Mouse (Mus musculus): ENCODE results near the gene Rnf17. TPM values are rescaled to one million over a fixed set of nuclear protein-coding genes. Genes with fewer than 3 reads are reported as not detected.
A peak's percentile ranks its signal among the peaks of the same experiment; 100 is the strongest.

The Rnf17 gene
- polyA plus RNA-seq, 1 experiment from 2014 or later, result 1.5 TPM

DNA sequence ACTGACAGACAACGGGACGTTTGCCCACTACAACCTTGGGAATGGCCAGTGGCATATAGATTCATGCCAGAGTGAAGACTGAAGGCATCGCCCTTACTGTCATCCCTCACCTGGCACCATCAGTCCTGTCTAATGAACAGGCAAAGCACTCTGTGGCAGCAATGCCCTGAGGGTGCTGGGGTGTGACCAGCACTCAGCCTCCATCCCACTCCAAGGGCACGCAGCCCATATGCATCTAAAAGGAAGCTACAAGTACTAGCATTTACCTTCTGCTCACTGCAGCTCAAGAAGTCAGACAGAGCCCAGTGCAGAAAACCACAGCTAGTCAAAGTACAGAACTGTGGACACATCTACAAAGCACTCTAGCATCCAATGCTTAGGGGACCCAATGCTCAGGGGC is 143.1 kb downstream of the Rnf17 start:
- no peak for DNase-seq (ENCODE audit: low spot score)
- Histone ChIP-seq H3K4me3 (ENCODE audit: low read depth, low read length) (no peak overlapping the region), H3K4me2 (ENCODE audit: low read length) (no peak overlapping the region), H3K36me3 (ENCODE audit: control insufficient read depth, insufficient read depth, low read length) (peaks cover 25% of the 10 kb centered on the region), H3K9me3 (replicated peaks; ENCODE audit: control insufficient read depth, low read length) (no peaks in the 10 kb centered on the region), H3K27me3 (replicated peaks; ENCODE audit: control insufficient read depth, insufficient read depth, low read length) (no peaks in the 10 kb centered on the region), H3K4me1 (ENCODE audit: control insufficient read depth, insufficient read depth, low read length) (no peaks in the 10 kb centered on the region), H3K9ac (ENCODE audit: low read length) (no peak overlapping the region), H3K27ac (ENCODE audit: low read depth, low read length) (no peak overlapping the region)
- 91% methylated on average over 4 of the region's 4 CpGs for WGBS
- no peak for ATAC-seq

GRCm38 (mm10) chr14:56550960-56551359 is 148.6 kb downstream of the Rnf17 start:
- ATAC-seq, result no peak
- DNase-seq (ENCODE audit: low spot score), result no peak
- Histone ChIP-seq H3K36me3 (ENCODE audit: control insufficient read depth, insufficient read depth, low read length) (peaks cover 61% of the 10 kb centered on the region), H3K4me3 (ENCODE audit: low read depth, low read length) (no peak overlapping the region), H3K9me3 (replicated peaks; ENCODE audit: control insufficient read depth, low read length) (no peaks in the 10 kb centered on the region), H3K4me2 (ENCODE audit: low read length) (no peak overlapping the region), H3K4me1 (ENCODE audit: control insufficient read depth, insufficient read depth, low read length) (no peaks in the 10 kb centered on the region), H3K27me3 (replicated peaks; ENCODE audit: control insufficient read depth, insufficient read depth, low read length) (no peaks in the 10 kb centered on the region), H3K9ac (ENCODE audit: low read length) (no peak overlapping the region), H3K27ac (ENCODE audit: low read depth, low read length) (no peak overlapping the region)
- WGBS, result 91% methylated on average over 4 of the region's 4 CpGs

DNA sequence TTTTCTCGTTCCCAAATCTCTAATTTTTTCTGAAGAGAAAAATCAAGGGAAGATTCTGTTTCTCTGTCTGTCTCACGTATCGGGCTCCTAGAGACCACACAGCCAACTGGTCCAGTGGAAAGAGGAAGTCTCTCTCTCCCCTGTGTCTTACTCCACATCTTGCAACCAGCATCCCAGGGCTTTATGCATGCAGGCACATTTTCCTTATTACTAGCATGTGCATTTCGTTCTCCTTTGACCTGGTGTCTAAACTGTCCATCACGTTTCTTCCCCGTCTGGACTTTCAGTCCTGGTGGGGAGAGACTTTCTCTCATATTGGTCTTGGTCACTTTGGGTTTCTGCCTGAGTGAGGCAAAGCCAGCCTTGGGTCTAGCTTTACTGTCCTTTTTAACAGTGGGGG is 150.5 kb downstream of the Rnf17 start:
- Histone ChIP-seq H3K9me3 (replicated peaks; ENCODE audit: control insufficient read depth, low read length) (no peaks in the 10 kb centered on the region), H3K27me3 (replicated peaks; ENCODE audit: control insufficient read depth, insufficient read depth, low read length) (no peaks in the 10 kb centered on the region), H3K9ac (ENCODE audit: low read length) (no peak overlapping the region), H3K4me2 (ENCODE audit: low read length) (no peak overlapping the region), H3K4me3 (ENCODE audit: low read depth, low read length) (no peak overlapping the region), H3K36me3 (ENCODE audit: control insufficient read depth, insufficient read depth, low read length) (peaks cover 70% of the 10 kb centered on the region), H3K27ac (ENCODE audit: low read depth, low read length) (no peak overlapping the region), H3K4me1 (ENCODE audit: control insufficient read depth, insufficient read depth, low read length) (no peaks in the 10 kb centered on the region)
- 92% methylated on average over 6 of the region's 6 CpGs for WGBS
- DNase-seq (ENCODE audit: low spot score), result no peak
- no peak for ATAC-seq

GRCm38 (mm10) chr14:56553331-56553730 is 150.9 kb downstream of the Rnf17 start:
- DNase-seq (ENCODE audit: low spot score) (no peak), ATAC-seq (no peak)
- WGBS, result 93% methylated on average over 7 of the region's 7 CpGs
- H3K27me3 ChIP-seq (replicated peaks; ENCODE audit: control insufficient read depth, insufficient read depth, low read length), result no peaks in the 10 kb centered on the region
- H3K27ac ChIP-seq (ENCODE audit: low read depth, low read length), result no peak overlapping the region
- no peaks in the 10 kb centered on the region for H3K4me1 ChIP-seq (ENCODE audit: control insufficient read depth, insufficient read depth, low read length)
- H3K9me3 ChIP-seq (replicated peaks; ENCODE audit: control insufficient read depth, low read length), result no peaks in the 10 kb centered on the region
- H3K4me3 ChIP-seq (ENCODE audit: low read depth, low read length), result no peak overlapping the region
- no peak overlapping the region for H3K4me2 ChIP-seq (ENCODE audit: low read length)
- H3K36me3 ChIP-seq (ENCODE audit: control insufficient read depth, insufficient read depth, low read length), result peaks cover 75% of the 10 kb centered on the region
- no peak overlapping the region for H3K9ac ChIP-seq (ENCODE audit: low read length)

DNA sequence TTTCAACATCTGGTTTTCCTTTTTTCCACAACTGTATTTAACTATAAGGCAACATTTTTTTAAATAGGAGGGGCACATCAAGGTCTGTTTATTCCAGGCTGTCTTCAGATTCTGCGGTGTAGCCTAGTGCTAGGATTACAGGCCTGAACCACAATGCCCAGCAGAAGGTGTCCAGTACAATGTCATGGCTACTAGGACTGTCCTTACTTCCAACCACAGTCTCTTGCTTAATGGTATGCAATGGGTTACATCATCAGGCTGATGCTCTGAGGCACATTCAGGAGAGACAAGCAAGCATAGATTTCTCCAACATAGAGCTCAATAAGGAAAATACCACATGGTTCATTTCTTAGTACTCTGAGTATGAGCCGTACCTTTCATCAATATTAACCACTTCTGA is 152.3 kb downstream of the Rnf17 start:
- H3K9ac ChIP-seq (ENCODE audit: low read length), result no peak overlapping the region
- ATAC-seq (no peak), DNase-seq (ENCODE audit: low spot score) (no peak)
- H3K36me3 ChIP-seq (ENCODE audit: control insufficient read depth, insufficient read depth, low read length), result peaks cover 68% of the 10 kb centered on the region
- no peak overlapping the region for H3K4me3 ChIP-seq (ENCODE audit: low read depth, low read length)
- no peak overlapping the region for H3K4me2 ChIP-seq (ENCODE audit: low read length)
- H3K9me3 ChIP-seq (replicated peaks; ENCODE audit: control insufficient read depth, low read length), result no peaks in the 10 kb centered on the region
- WGBS, result 95% methylated on average over 2 of the region's 2 CpGs
- H3K4me1 ChIP-seq (ENCODE audit: control insufficient read depth, insufficient read depth, low read length), result no peaks in the 10 kb centered on the region
- H3K27ac ChIP-seq (ENCODE audit: low read depth, low read length), result no peak overlapping the region
- H3K27me3 ChIP-seq (replicated peaks; ENCODE audit: control insufficient read depth, insufficient read depth, low read length), result no peaks in the 10 kb centered on the region

DNA sequence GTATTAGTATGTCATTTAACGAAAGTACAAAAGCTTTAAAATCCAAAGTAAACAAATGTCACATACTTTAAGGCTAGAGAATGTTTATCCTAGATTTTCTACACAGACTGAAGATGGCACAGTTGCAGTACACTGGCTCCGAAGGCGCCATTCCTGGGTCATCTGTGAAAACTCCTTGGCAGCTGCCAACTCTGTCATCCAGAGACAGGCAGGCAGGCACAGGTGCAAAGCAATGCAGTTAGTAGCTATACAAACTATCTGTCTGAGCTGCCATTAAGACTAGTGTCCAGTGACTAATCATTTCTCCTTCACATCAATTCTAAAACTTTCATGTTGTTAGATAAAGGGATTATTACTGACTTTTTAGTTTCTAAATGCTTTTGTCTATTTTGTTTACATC is 156.8 kb downstream of the Rnf17 start:
- ATAC-seq (no peak), DNase-seq (ENCODE audit: low spot score) (no peak)
- WGBS, result 98% methylated on average over 3 of the region's 3 CpGs
- H3K4me2 ChIP-seq (ENCODE audit: low read length), result no peak overlapping the region
- peaks cover 47% of the 10 kb centered on the region for H3K36me3 ChIP-seq (ENCODE audit: control insufficient read depth, insufficient read depth, low read length)
- no peaks in the 10 kb centered on the region for H3K9me3 ChIP-seq (replicated peaks; ENCODE audit: control insufficient read depth, low read length)
- no peaks in the 10 kb centered on the region for H3K4me1 ChIP-seq (ENCODE audit: control insufficient read depth, insufficient read depth, low read length)
- H3K9ac ChIP-seq (ENCODE audit: low read length), result no peak overlapping the region
- no peaks in the 10 kb centered on the region for H3K27me3 ChIP-seq (replicated peaks; ENCODE audit: control insufficient read depth, insufficient read depth, low read length)
- H3K27ac ChIP-seq (ENCODE audit: low read depth, low read length), result no peak overlapping the region
- H3K4me3 ChIP-seq (ENCODE audit: low read depth, low read length), result no peak overlapping the region

DNA sequence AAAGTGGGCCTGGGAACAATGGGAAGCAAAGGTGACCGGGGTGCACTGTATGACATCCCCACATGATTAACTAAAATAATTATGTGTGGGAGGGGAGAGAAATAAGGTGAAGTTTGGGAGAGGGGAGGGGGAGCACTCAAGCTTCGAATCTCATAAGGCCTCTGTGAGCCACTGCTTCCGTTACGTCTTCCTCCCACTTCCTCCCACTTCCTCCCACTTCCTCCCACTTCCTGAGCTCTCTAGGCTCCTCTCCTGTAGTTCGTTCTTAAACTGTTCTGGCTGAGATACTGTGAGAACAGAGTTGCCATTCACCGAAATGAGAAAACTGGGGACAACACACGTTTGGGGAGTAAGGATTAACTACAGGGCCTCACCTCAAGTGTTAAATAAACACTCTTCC is 165.1 kb downstream of the Rnf17 start:
- no peak overlapping the region for H3K9ac ChIP-seq (ENCODE audit: low read length)
- DNase-seq (ENCODE audit: low spot score) (no peak), ATAC-seq (no peak)
- H3K9me3 ChIP-seq (replicated peaks; ENCODE audit: control insufficient read depth, low read length), result no peaks in the 10 kb centered on the region
- H3K27me3 ChIP-seq (replicated peaks; ENCODE audit: control insufficient read depth, insufficient read depth, low read length), result no peaks in the 10 kb centered on the region
- H3K4me2 ChIP-seq (ENCODE audit: low read length), result no peak overlapping the region
- no peak overlapping the region for H3K27ac ChIP-seq (ENCODE audit: low read depth, low read length)
- peaks cover 22% of the 10 kb centered on the region for H3K36me3 ChIP-seq (ENCODE audit: control insufficient read depth, insufficient read depth, low read length)
- peaks cover 1% of the 10 kb centered on the region; the same call in 1 of the 2 replicates for H3K4me1 ChIP-seq (ENCODE audit: control insufficient read depth, insufficient read depth, low read length)
- WGBS, result 87% methylated on average over 7 of the region's 7 CpGs
- no peak overlapping the region for H3K4me3 ChIP-seq (ENCODE audit: low read depth, low read length)

GRCm38 (mm10) chr14:56569041-56569440 is 166.7 kb downstream of the Rnf17 start:
- no peak overlapping the region for H3K4me3 ChIP-seq (ENCODE audit: low read depth, low read length)
- peaks cover 10% of the 10 kb centered on the region for H3K36me3 ChIP-seq (ENCODE audit: control insufficient read depth, insufficient read depth, low read length)
- ATAC-seq (no peak), DNase-seq (ENCODE audit: low spot score) (no peak)
- H3K27me3 ChIP-seq (replicated peaks; ENCODE audit: control insufficient read depth, insufficient read depth, low read length), result no peaks in the 10 kb centered on the region
- H3K9ac ChIP-seq (ENCODE audit: low read length), result no peak overlapping the region
- H3K27ac ChIP-seq (ENCODE audit: low read depth, low read length), result no peak overlapping the region
- WGBS, result 89% methylated on average over 4 of the region's 4 CpGs
- peaks cover 2% of the 10 kb centered on the region; the same call in 1 of the 2 replicates for H3K4me1 ChIP-seq (ENCODE audit: control insufficient read depth, insufficient read depth, low read length)
- no peak overlapping the region for H3K4me2 ChIP-seq (ENCODE audit: low read length)
- H3K9me3 ChIP-seq (replicated peaks; ENCODE audit: control insufficient read depth, low read length), result no peaks in the 10 kb centered on the region

DNA sequence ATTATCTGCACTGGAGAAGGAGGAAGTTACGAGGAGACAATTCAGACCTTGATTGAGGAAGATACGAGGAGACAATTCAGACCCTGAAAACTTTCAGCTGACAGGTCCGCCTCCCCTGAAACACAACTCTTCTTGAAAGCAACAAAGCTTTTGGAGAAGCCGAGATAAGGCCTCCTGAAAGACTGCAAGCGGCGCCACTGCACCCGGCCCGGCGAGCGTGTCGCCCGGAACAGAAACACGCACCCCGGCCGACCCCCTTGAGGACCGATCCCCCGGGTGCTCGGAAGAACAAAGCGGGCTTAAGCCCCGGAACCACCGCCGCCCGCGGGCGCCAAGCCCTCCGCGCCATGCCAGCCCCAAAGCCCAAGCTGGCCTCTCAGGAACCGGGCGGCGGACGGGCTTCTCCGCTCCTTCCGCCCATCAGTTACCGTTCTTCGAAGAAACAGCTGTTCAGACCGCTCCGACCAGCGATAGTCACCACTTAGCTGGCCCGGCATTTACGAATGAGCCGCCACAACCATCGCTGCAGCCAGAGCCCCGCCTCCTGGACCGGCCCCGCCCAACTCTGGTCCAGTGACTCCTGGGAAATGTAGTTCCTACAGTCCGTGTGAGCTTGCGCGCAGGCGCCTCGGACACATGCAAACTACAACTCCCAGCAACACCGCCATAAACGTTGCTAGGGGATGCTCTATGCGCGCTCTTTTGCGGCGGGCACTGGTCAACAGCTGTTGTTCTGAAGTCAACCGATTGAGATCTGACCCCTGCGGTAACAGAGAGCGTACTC is 169.1 kb downstream of the Rnf17 start:
- H3K27me3 ChIP-seq (replicated peaks; ENCODE audit: control insufficient read depth, insufficient read depth, low read length), result no peaks in the 10 kb centered on the region; the same call in 1 of the 2 replicates
- H3K36me3 ChIP-seq (ENCODE audit: control insufficient read depth, insufficient read depth, low read length), result 0 out of 2 replicates have a peak, but pooled peaks cover 2% of the 10 kb centered on the region
- peak overlapping the region; percentile 79; the same call in 1 of the 2 replicates for H3K27ac ChIP-seq (ENCODE audit: low read depth, low read length)
- ATAC-seq (peak; percentile 100), DNase-seq (ENCODE audit: low spot score) (peak; percentile 98)
- WGBS, result under 1% methylated on average over 59 of the region's 59 CpGs
- peak overlapping the region; percentile 78 for H3K9ac ChIP-seq (ENCODE audit: low read length)
- H3K9me3 ChIP-seq (replicated peaks; ENCODE audit: control insufficient read depth, low read length), result no peaks in the 10 kb centered on the region
- peaks cover 2% of the 10 kb centered on the region; the same call in 1 of the 2 replicates for H3K4me1 ChIP-seq (ENCODE audit: control insufficient read depth, insufficient read depth, low read length)
- H3K4me3 ChIP-seq (ENCODE audit: low read depth, low read length), result peak overlapping the region; percentile 81
- peak overlapping the region; percentile 56 for H3K4me2 ChIP-seq (ENCODE audit: low read length)

All from forebrain, embryonic 14.5 days (tissue).